Mouse (Mus musculus) intestine, postnatal 0 days (tissue): ENCODE results near the gene Gm5127. TPM values are rescaled to one million over a fixed set of nuclear protein-coding genes. Genes with fewer than 3 reads are reported as not detected.

Experiments
- ATAC-seq: fragments of 200-750 bp; cut with Nextera tagmentation; 2 replicates; pipeline ENCODE4 v1.8.0; 2017; ENCODE audit warnings: mild to moderate bottlenecking, moderate TSS enrichment, moderate library complexity
- H3K27ac ChIP-seq: fragments of 300-500 bp; sonication (generic); 2 replicates; pipeline ENCODE4 v1.5.1; 2014; ENCODE audit warnings: mild to moderate bottlenecking, low read depth, low read length, moderate library complexity
- H3K27me3 ChIP-seq: fragments of 300-500 bp; sonication (generic); replicated peaks from 2 replicates; pipeline ENCODE4 v1.6.1; 2014; ENCODE audit warnings: low read length, mixed read lengths; ENCODE audit not compliant: control insufficient read depth, insufficient read depth
- H3K36me3 ChIP-seq: fragments of 300-500 bp; sonication (generic); 2 replicates; pipeline ENCODE4 v1.6.1; 2014; ENCODE audit warnings: mild to moderate bottlenecking, moderate library complexity; ENCODE audit not compliant: control insufficient read depth, insufficient read depth
- H3K4me1 ChIP-seq: fragments of 300-500 bp; sonication (generic); replicated peaks from 2 replicates; pipeline ENCODE4 v1.6.1; 2014; ENCODE audit warnings: antibody characterized with exemption, low read length, mixed read lengths; ENCODE audit not compliant: control insufficient read depth, insufficient read depth
- H3K4me2 ChIP-seq: fragments of 300-500 bp; sonication (generic); replicated peaks from 2 replicates; pipeline ENCODE4 v1.6.1; 2014; ENCODE audit warnings: low read depth, mild to moderate bottlenecking, moderate library complexity
- H3K4me3 ChIP-seq: fragments of 300-500 bp; sonication (generic); 2 replicates; pipeline ENCODE4 v1.5.1; 2014; ENCODE audit warnings: low read depth, low read length
- H3K9ac ChIP-seq: fragments of 300-500 bp; sonication (generic); 2 replicates; pipeline ENCODE4 v1.6.1; 2014; ENCODE audit warnings: mild to moderate bottlenecking, low read depth, low read length
- H3K9me3 ChIP-seq: fragments of 300-500 bp; sonication (generic); 2 replicates; pipeline ENCODE4 v1.6.1; 2016; ENCODE audit warnings: mixed run types; ENCODE audit not compliant: control insufficient read depth
- CTCF ChIP-seq: sonication (generic); IDR thresholded peaks from 2 replicates; pipeline ENCODE4 v1.5.1; 2016; ENCODE audit warnings: low read depth, mild to moderate bottlenecking, control low read depth, antibody characterized with exemption, moderate library complexity
- WGBS: fragments of 180-500 bp; shearing (Covaris S2); extraction: QIAGEN DNeasy Blood & Tissue Kit; methylation state at CpG from one replicate; pipeline ENCODE4 v1.1.7; 2014; 5-methylcytosine and 5-hydroxymethylcytosine counted together
- microRNA-seq: library from miRNA; unstranded; fragments of <30 nt; microRNA quantifications from one replicate; pipeline ENCODE4, GENCODE M21; 2016
- polyA plus RNA-seq: library from polyadenylated mRNA; unstranded; fragments of >200 nt; fragmentation: Nextera tagmentation; extraction: Ambion mirVana; gene quantifications from 2 replicates; pipeline ENCODE4 v1.2.1, GENCODE M21; 2015

Gm5127 gene
- polyA plus RNA-seq, 1 experiment from 2014 or later = 0.08 TPM

GRCm38 (mm10) chrX:106634799-106635541 lies 52.0 kb downstream of the Gm5127 start:
- Histone ChIP-seq H3K36me3 (no peaks in the 10 kb centered on the region), H3K9ac (no peak overlapping the region), H3K4me2 (no peak overlapping the region), H3K4me3 (no peak overlapping the region), H3K9me3 (no peaks in the 10 kb centered on the region), H3K4me1 (no peaks in the 10 kb centered on the region), H3K27ac (no peak overlapping the region), H3K27me3 (no peaks in the 10 kb centered on the region)
- WGBS = 78% methylated on average over 3 of the region's 3 CpGs
- TF ChIP-seq CTCF = no peak
- no peak for ATAC-seq

GRCm38 (mm10) chrX:106662101-106662500 lies 79.1 kb downstream of the Gm5127 start:
- no peak for TF ChIP-seq CTCF
- no peaks in the 10 kb centered on the region for H3K36me3 ChIP-seq
- H3K9ac ChIP-seq = no peak overlapping the region
- H3K4me2 ChIP-seq = no peak overlapping the region
- no peak for ATAC-seq
- H3K27me3 ChIP-seq = no peaks in the 10 kb centered on the region
- no peaks in the 10 kb centered on the region for H3K4me1 ChIP-seq
- no peak overlapping the region for H3K4me3 ChIP-seq
- H3K27ac ChIP-seq = no peak overlapping the region
- H3K9me3 ChIP-seq = no peaks in the 10 kb centered on the region

DNA sequence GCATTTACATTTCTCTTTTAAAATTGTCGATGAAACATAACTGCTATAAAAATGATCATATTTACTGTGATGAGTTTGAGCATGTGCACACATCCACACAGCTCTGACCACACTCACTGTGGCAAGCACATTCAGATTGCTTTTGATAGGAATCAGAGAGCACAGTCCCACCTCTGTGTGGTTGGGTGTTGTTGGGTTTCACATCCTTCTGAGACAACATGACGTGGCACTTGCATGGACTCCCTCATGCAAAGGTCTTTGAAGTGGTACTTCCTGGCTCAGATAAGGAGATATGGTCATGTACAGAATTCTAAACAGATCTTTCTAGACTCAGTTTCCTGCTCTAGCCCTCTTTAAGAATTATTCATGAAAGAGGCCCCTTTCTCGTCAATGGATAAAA lies 121.6 kb downstream of the Gm5127 start:
- Histone ChIP-seq H3K27ac (no peak overlapping the region), H3K4me2 (no peak overlapping the region), H3K36me3 (no peaks in the 10 kb centered on the region), H3K9me3 (no peaks in the 10 kb centered on the region), H3K4me1 (no peaks in the 10 kb centered on the region), H3K9ac (no peak overlapping the region), H3K27me3 (no peaks in the 10 kb centered on the region), H3K4me3 (no peak overlapping the region)
- WGBS = 89% methylated on average over 3 of the region's 3 CpGs
- no peak for TF ChIP-seq CTCF
- no peak for ATAC-seq

- ATAC-seq = no peak
- H3K36me3 ChIP-seq = no peaks in the 10 kb centered on the region
- 19% methylated on average over 2 of the region's 2 CpGs for WGBS
Measured at GRCm38 (mm10) chrX:106717160-106717559, 134.2 kb downstream of the Gm5127 start.

DNA sequence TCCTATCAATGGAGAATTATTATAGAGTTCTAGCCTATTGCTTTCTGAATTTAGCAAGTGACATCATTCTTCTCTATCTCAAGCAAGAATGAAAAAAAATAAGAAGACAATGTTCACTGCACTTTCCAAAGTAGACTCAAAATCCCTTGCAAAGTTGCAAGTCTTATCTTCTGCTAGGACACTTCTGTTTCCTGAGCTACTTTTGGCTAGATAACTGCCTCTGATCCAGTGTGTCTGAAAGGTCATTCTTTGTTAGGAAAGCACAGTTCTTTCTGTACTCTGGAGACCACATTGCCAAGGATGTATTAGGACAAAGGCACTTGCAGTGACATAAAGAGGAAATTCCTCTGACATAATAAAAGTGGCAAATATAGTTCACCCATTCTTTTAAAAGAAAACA lies 159.3 kb downstream of the Gm5127 start:
- Histone ChIP-seq H3K27me3 (no peaks in the 10 kb centered on the region), H3K9ac (no peak overlapping the region), H3K4me3 (no peak overlapping the region), H3K27ac (no peak overlapping the region), H3K9me3 (no peaks in the 10 kb centered on the region), H3K36me3 (no peaks in the 10 kb centered on the region), H3K4me2 (no peak overlapping the region), H3K4me1 (no peaks in the 10 kb centered on the region)
- no peak for ATAC-seq
- no peak for TF ChIP-seq CTCF

More at GRCm38 (mm10) chrX:106717160-106717559, 134.2 kb downstream of the Gm5127 start:
- Histone ChIP-seq H3K27me3 (no peaks in the 10 kb centered on the region), H3K9me3 (no peaks in the 10 kb centered on the region), H3K9ac (no peak overlapping the region), H3K27ac (no peak overlapping the region), H3K4me2 (no peak overlapping the region), H3K4me1 (no peaks in the 10 kb centered on the region), H3K4me3 (no peak overlapping the region)
- TF ChIP-seq CTCF = peak; percentile 47

DNA sequence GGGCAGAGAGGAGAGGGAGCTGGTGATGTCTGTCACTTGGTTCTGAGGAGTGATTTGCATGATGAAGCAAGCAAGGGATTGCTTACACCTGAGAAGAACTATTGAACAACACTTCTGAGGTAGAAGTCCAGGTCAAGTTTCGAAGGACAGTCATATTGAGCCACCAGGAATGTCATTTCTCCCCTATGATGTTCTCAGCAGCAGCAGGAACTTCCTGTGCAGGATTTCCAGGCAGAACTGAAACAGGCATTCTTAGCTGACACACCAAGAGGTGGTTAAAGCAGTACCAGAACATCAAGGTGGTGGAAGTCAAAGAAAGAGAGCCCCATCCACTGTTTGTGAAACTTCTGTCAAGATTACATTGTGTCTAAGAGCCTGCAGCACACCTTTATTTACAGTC lies 172.3 kb downstream of the Gm5127 start:
- no peaks in the 10 kb centered on the region for H3K9me3 ChIP-seq
- H3K9ac ChIP-seq = no peak overlapping the region
- no peak for TF ChIP-seq CTCF
- no peak overlapping the region for H3K4me2 ChIP-seq
- H3K27ac ChIP-seq = no peak overlapping the region
- H3K27me3 ChIP-seq = no peaks in the 10 kb centered on the region
- no peaks in the 10 kb centered on the region for H3K4me1 ChIP-seq
- no peak overlapping the region for H3K4me3 ChIP-seq
- H3K36me3 ChIP-seq = no peaks in the 10 kb centered on the region
- no peak for ATAC-seq
- WGBS = 51% methylated on average over 1 of the region's 1 CpGs

Small RNA genes within 50 kb of the gene (microRNA-seq; reads per million reads assigned to microRNA genes)
- not detected for gene Gm22102

Other genes starting within 250 kb of the Gm5127 start
- 0.35 and 0.50 TPM in 2 replicates for gene Fndc3c1, start 97.8 kb upstream of the Gm5127 start, polyA plus RNA-seq
- gene Cysltr1, start 20.5 kb downstream of the Gm5127 start, polyA plus RNA-seq = 7.0 and 7.2 TPM in 2 replicates